Mouse (Mus musculus) fat pad, adult 2 months (tissue): ENCODE data around the gene Zfp101.

ENCODE experiments used
- DNase-seq: peaks from one replicate; pipeline ENCODE4 v3.0.0-alpha.2; 2011; ENCODE audit warnings: low read depth, low spot score; ENCODE audit errors: extremely low read depth

The Zfp101 gene

GRCm38 (mm10) chr17:33394182-33395034 lies at the start of gene Zfp101:
Zfp101 (minus strand) TSS chr17:33394641.
- DNase-seq, result peak; percentile 91

- no peak for DNase-seq
Observed at GRCm38 (mm10) chr17:33441159-33441558, 46.7 kb upstream of the Zfp101 start.

- peak; percentile 2 for DNase-seq
Observed at GRCm38 (mm10) chr17:33439922-33440321, 45.5 kb upstream of the Zfp101 start.

- peak; percentile 8 for DNase-seq
Observed at GRCm38 (mm10) chr17:33439148-33439547, 44.7 kb upstream of the Zfp101 start.

GRCm38 (mm10) chr17:33432019-33432946 lies 37.8 kb upstream of the Zfp101 start, which contains the start of gene Actl9:
Actl9 (plus strand) TSS chr17:33432896.
- DNase-seq, result no peak

GRCm38 (mm10) chr17:33392271-33392670 lies 2.2 kb downstream of the Zfp101 start:
- DNase-seq, result no peak

- no peak for DNase-seq
Observed at GRCm38 (mm10) chr17:33385705-33386104, 8.7 kb downstream of the Zfp101 start.

- DNase-seq, result no peak
Observed at GRCm38 (mm10) chr17:33372795-33373194, 21.6 kb downstream of the Zfp101 start.

- DNase-seq, result peak; percentile 18
Observed at GRCm38 (mm10) chr17:33358411-33359384, 35.7 kb downstream of the Zfp101 start, which contains the start of gene Zfp81. Zfp81 (minus strand) TSS chr17:33358878.

- DNase-seq, result no peak
Observed at GRCm38 (mm10) chr17:33352981-33353380, 41.5 kb downstream of the Zfp101 start.
